Mouse (Mus musculus): ENCODE measurements around the gene Kcnj4. TPM values are rescaled to one million over a fixed set of nuclear protein-coding genes. Genes with fewer than 3 reads are reported as not detected.
A peak's percentile ranks its signal among the peaks of the same experiment; 100 is the strongest.

Kcnj4 gene
- polyA plus RNA-seq, 1 experiment from 2014 or later = 0.43 TPM

DNA sequence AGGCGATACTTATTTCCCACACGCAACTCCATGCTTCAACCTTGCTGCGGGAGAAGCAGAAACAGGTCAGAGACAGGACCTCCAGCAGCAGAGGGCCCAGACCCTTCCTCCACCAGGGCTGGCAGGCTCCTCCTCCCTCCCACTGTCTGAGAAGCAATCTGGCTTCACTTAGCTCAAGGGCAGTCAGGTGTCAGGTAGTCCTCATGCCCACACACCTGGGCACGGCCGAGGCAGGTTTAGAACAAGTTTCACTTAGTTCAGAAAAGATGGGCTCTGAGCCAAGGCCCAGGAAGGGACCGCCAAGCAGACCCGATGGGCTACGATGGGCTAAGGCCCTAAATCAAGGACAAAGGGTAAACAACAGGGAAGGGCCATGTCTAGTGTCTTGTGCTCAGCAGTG lies 66.2 kb downstream of the Kcnj4 start:
- 76% methylated on average over 8 of the region's 8 CpGs for WGBS
- no peak for ATAC-seq
- Histone ChIP-seq H3K9ac (replicated peaks; ENCODE audit: low read depth, low read length) (no peak overlapping the region; the same call in 1 of the 2 replicates), H3K9me3 (ENCODE audit: control insufficient read depth, low read length) (no peaks in the 10 kb centered on the region; the same call in 1 of the 2 replicates), H3K36me3 (ENCODE audit: control insufficient read depth, insufficient read depth) (peaks cover 22% of the 10 kb centered on the region), H3K4me1 (replicated peaks; ENCODE audit: control insufficient read depth, insufficient read depth, low read length) (peaks cover 56% of the 10 kb centered on the region), H3K27ac (ENCODE audit: low read length) (no peak overlapping the region), H3K4me3 (replicated peaks; ENCODE audit: low read length) (no peak overlapping the region), H3K27me3 (replicated peaks; ENCODE audit: control insufficient read depth, insufficient read depth, low read length) (no peaks in the 10 kb centered on the region), H3K4me2 (ENCODE audit: low read length) (peak overlapping the region; percentile 96; the same call in 1 of the 2 replicates)

- H3K4me2 ChIP-seq (ENCODE audit: low read length) = peak overlapping the region; percentile 96; the same call in 1 of the 2 replicates
- H3K4me1 ChIP-seq (replicated peaks; ENCODE audit: control insufficient read depth, insufficient read depth, low read length) = peaks cover 56% of the 10 kb centered on the region
- H3K4me3 ChIP-seq (replicated peaks; ENCODE audit: low read length) = no peak overlapping the region
- no peaks in the 10 kb centered on the region; the same call in 1 of the 2 replicates for H3K9me3 ChIP-seq (ENCODE audit: control insufficient read depth, low read length)
- no peaks in the 10 kb centered on the region for H3K27me3 ChIP-seq (replicated peaks; ENCODE audit: control insufficient read depth, insufficient read depth, low read length)
- ATAC-seq = no peak
- H3K9ac ChIP-seq (replicated peaks; ENCODE audit: low read depth, low read length) = no peak overlapping the region; the same call in 1 of the 2 replicates
- peaks cover 23% of the 10 kb centered on the region for H3K36me3 ChIP-seq (ENCODE audit: control insufficient read depth, insufficient read depth)
- H3K27ac ChIP-seq (ENCODE audit: low read length) = no peak overlapping the region
- 87% methylated on average over 6 of the region's 6 CpGs for WGBS
Measured at GRCm38 (mm10) chr15:79438209-79438810, 66.7 kb downstream of the Kcnj4 start.

GRCm38 (mm10) chr15:79437541-79438208 lies 67.4 kb downstream of the Kcnj4 start:
- Histone ChIP-seq H3K27me3 (replicated peaks; ENCODE audit: control insufficient read depth, insufficient read depth, low read length) (no peaks in the 10 kb centered on the region), H3K4me3 (replicated peaks; ENCODE audit: low read length) (no peak overlapping the region), H3K27ac (ENCODE audit: low read length) (no peak overlapping the region), H3K36me3 (ENCODE audit: control insufficient read depth, insufficient read depth) (peaks cover 23% of the 10 kb centered on the region), H3K4me2 (ENCODE audit: low read length) (no peak overlapping the region), H3K9ac (replicated peaks; ENCODE audit: low read depth, low read length) (no peak overlapping the region), H3K4me1 (replicated peaks; ENCODE audit: control insufficient read depth, insufficient read depth, low read length) (peaks cover 58% of the 10 kb centered on the region), H3K9me3 (ENCODE audit: control insufficient read depth, low read length) (no peaks in the 10 kb centered on the region; the same call in 1 of the 2 replicates)
- ATAC-seq = no peak
- WGBS = 92% methylated on average over 12 of the region's 12 CpGs

DNA sequence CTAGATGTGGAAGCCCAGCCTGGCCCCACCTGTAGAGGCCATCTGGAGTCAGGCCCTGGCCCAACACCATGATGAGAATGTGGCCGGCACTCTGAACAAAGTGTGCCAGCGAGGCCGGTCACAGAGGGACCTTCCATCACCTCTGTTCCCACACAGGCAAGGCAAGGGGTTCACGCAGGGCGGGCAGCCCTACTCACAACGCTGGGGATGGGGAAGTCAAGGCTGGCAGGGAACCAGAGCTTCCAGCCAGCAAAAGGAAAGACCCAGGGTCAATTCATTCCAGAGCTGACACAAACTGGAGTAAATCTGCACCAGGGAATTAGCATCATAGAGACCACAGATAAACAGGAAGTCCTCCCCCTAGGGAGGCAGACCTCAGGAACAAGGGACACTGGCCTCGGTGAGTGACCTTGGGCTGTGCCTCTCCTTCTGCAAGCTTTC lies 68.5 kb downstream of the Kcnj4 start:
- WGBS = 69% methylated on average over 7 of the region's 7 CpGs

GRCm38 (mm10) chr15:79435191-79435671 lies 69.8 kb downstream of the Kcnj4 start:
- Histone ChIP-seq H3K4me3 (replicated peaks; ENCODE audit: low read length) (no peak overlapping the region), H3K27me3 (replicated peaks; ENCODE audit: control insufficient read depth, insufficient read depth, low read length) (no peaks in the 10 kb centered on the region), H3K9ac (replicated peaks; ENCODE audit: low read depth, low read length) (no peak overlapping the region), H3K4me2 (ENCODE audit: low read length) (no peak overlapping the region), H3K9me3 (ENCODE audit: control insufficient read depth, low read length) (no peaks in the 10 kb centered on the region; the same call in 1 of the 2 replicates), H3K27ac (ENCODE audit: low read length) (no peak overlapping the region), H3K36me3 (ENCODE audit: control insufficient read depth, insufficient read depth) (peaks cover 31% of the 10 kb centered on the region), H3K4me1 (replicated peaks; ENCODE audit: control insufficient read depth, insufficient read depth, low read length) (peaks cover 54% of the 10 kb centered on the region)
- ATAC-seq = no peak
- WGBS = 45% methylated on average over 7 of the region's 7 CpGs

More for the DNA sequence above, 68.5 kb downstream of the Kcnj4 start:
- H3K4me1 ChIP-seq (replicated peaks; ENCODE audit: control insufficient read depth, insufficient read depth, low read length) = peaks cover 57% of the 10 kb centered on the region
- H3K36me3 ChIP-seq (ENCODE audit: control insufficient read depth, insufficient read depth) = peaks cover 23% of the 10 kb centered on the region
- no peak overlapping the region for H3K4me3 ChIP-seq (replicated peaks; ENCODE audit: low read length)
- H3K27me3 ChIP-seq (replicated peaks; ENCODE audit: control insufficient read depth, insufficient read depth, low read length) = no peaks in the 10 kb centered on the region
- no peaks in the 10 kb centered on the region; the same call in 1 of the 2 replicates for H3K9me3 ChIP-seq (ENCODE audit: control insufficient read depth, low read length)
- ATAC-seq = no peak
- no peak overlapping the region for H3K27ac ChIP-seq (ENCODE audit: low read length)
- no peak overlapping the region for H3K9ac ChIP-seq (replicated peaks; ENCODE audit: low read depth, low read length)
- H3K4me2 ChIP-seq (ENCODE audit: low read length) = no peak overlapping the region

Small RNA genes within 50 kb of the gene (microRNA-seq; reads per million reads assigned to microRNA genes)
- gene Gm44302 = not detected

Other genes with a start within 250 kb of the Kcnj4 start
- 2.0 and 3.0 TPM in 2 replicates for gene Baiap2l2, start 219.7 kb downstream of the Kcnj4 start, polyA plus RNA-seq (2015; fragmentation: Nextera tagmentation; extraction: Ambion mirVana)
- 26.4 and 31.0 TPM in 2 replicates for gene Pla2g6, start 176.9 kb downstream of the Kcnj4 start, polyA plus RNA-seq (2015; fragmentation: Nextera tagmentation; extraction: Ambion mirVana)
- gene Maff, start 158.6 kb downstream of the Kcnj4 start, polyA plus RNA-seq (2015; fragmentation: Nextera tagmentation; extraction: Ambion mirVana) = 0.97 and 1.1 TPM in 2 replicates
- gene Tmem184b, start 101.7 kb downstream of the Kcnj4 start, polyA plus RNA-seq (2015; fragmentation: Nextera tagmentation; extraction: Ambion mirVana) = 43.4 and 44.0 TPM in 2 replicates
- 234 and 240 TPM in 2 replicates for gene Csnk1e, start 49.7 kb downstream of the Kcnj4 start, polyA plus RNA-seq (2015; fragmentation: Nextera tagmentation; extraction: Ambion mirVana)
- gene Kdelr3, start 11.2 kb upstream of the Kcnj4 start, polyA plus RNA-seq (2015; fragmentation: Nextera tagmentation; extraction: Ambion mirVana) = 4.8 and 8.7 TPM in 2 replicates
- 60.2 and 63.3 TPM in 2 replicates for gene Ddx17, start 41.5 kb upstream of the Kcnj4 start, polyA plus RNA-seq (2015; fragmentation: Nextera tagmentation; extraction: Ambion mirVana)
- 0.84 and 0.94 TPM in 2 replicates for gene Dmc1, start 99.9 kb upstream of the Kcnj4 start, polyA plus RNA-seq (2015; fragmentation: Nextera tagmentation; extraction: Ambion mirVana)
- 3.9 and 4.5 TPM in 2 replicates for gene Fam227a, start 153.7 kb upstream of the Kcnj4 start, polyA plus RNA-seq (2015; fragmentation: Nextera tagmentation; extraction: Ambion mirVana)
- 116 and 117 TPM in 2 replicates for gene Cby1, start 154.0 kb upstream of the Kcnj4 start, polyA plus RNA-seq (2015; fragmentation: Nextera tagmentation; extraction: Ambion mirVana)
- 249 and 262 TPM in 2 replicates for gene Tomm22, start 165.6 kb upstream of the Kcnj4 start, polyA plus RNA-seq (2015; fragmentation: Nextera tagmentation; extraction: Ambion mirVana)
- 24.5 and 25.2 TPM in 2 replicates for gene Josd1, start 182.7 kb upstream of the Kcnj4 start, polyA plus RNA-seq (2015; fragmentation: Nextera tagmentation; extraction: Ambion mirVana)
- gene Gtpbp1, start 185.6 kb upstream of the Kcnj4 start, polyA plus RNA-seq (2015; fragmentation: Nextera tagmentation; extraction: Ambion mirVana) = 55.7 and 56.5 TPM in 2 replicates
- 8.9 and 9.9 TPM in 2 replicates for gene Sun2, start 237.3 kb upstream of the Kcnj4 start, polyA plus RNA-seq (2015; fragmentation: Nextera tagmentation; extraction: Ambion mirVana)

All from forebrain, embryonic 16.5 days (tissue).